Mouse (Mus musculus) CH12.LX (cell line): ENCODE measurements at regions not wholly inside any gene's neighbourhood (a gene's known extent, or its start where the extent isn't known, plus 50 kb on each side); places are given as distances from the start of the nearest gene placed in this dataset.

Source experiments
- BHLHE40 ChIP-seq: IDR thresholded peaks from 2 replicates; pipeline ENCODE4 v1.6.1; 2011; ENCODE audit warnings: mild to moderate bottlenecking, low read depth, low read length, improper control_type of control experiment
- CHD2 ChIP-seq: IDR thresholded peaks from 2 replicates; pipeline ENCODE4 v1.6.1; 2011; ENCODE audit warnings: low read length, improper control_type of control experiment
- CTCF ChIP-seq, 2 experiments: IDR thresholded peaks in 1 of 2; conservative IDR thresholded peaks in 1 of 2; 2 replicates each; pipeline ENCODE4 v1.5.1; 2011 to 2012; ENCODE audit warnings: low read depth in 2 of 2, low read length in 2 of 2, improper control_type of control experiment in 1 of 2, inconsistent platforms in 1 of 2, mild to moderate bottlenecking in 1 of 2, moderate library complexity in 1 of 2
- EP300 ChIP-seq: IDR thresholded peaks from 2 replicates; pipeline ENCODE4 v1.6.1; 2011; ENCODE audit warnings: low read length, improper control_type of control experiment
- JUND ChIP-seq: conservative IDR thresholded peaks from 2 replicates; pipeline ENCODE4 v1.6.1; 2011; ENCODE audit warnings: low read depth, low read length, improper control_type of control experiment
- PAX5 ChIP-seq: IDR thresholded peaks from 2 replicates; pipeline ENCODE4 v1.6.1; 2012; ENCODE audit warnings: low read length, inconsistent platforms, mixed read lengths
- POLR2A ChIP-seq: IDR thresholded peaks from 2 replicates; pipeline ENCODE4 v1.6.1; 2011; ENCODE audit warnings: low read depth, mild to moderate bottlenecking, improper control_type of control experiment, low read length
- SIN3A ChIP-seq: IDR thresholded peaks from 2 replicates; pipeline ENCODE4 v1.6.1; 2012; ENCODE audit warnings: low read length, improper control_type of control experiment, inconsistent platforms
- ZC3H11A ChIP-seq: IDR thresholded peaks from 2 replicates; pipeline ENCODE4 v1.6.1; 2012; ENCODE audit warnings: low read depth, mild to moderate bottlenecking, inconsistent platforms, low read length, improper control_type of control experiment

DNA sequence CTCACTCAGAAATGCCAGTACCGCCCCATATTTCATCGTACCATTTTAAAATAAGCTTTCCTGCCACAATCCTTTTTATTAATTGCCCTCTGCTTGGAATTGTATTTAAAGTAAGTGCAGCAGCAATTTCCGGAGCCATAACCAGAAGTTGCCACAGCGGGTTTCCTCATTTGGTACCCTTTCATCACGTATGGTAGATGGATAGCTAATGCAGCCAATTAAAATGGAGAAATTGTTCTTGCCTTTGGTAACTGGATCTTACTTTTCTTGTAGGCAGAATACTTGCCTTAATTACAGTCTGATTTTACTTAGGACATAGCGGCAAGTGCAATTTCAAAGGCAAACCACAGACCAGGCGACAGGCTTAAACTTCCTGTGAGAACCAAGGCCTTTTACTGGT lies 961.8 kb downstream of the Robo2 start:
- TF ChIP-seq CTCF (conservative IDR thresholded peaks at IDR 0.05 in 1 of 2, IDR thresholded peaks at IDR 0.05 in 1 of 2; ENCODE audit: low read depth in 2 of 2, low read length in 2 of 2) (no peak), POLR2A (no peak), CHD2 (no peak), SIN3A (no peak), BHLHE40 (no peak), ZC3H11A (no peak), JUND (no peak), EP300 (no peak), PAX5 (no peak)
